ENCODE assay signal across 11 mouse cellular contexts in the genomic region with DNA sequence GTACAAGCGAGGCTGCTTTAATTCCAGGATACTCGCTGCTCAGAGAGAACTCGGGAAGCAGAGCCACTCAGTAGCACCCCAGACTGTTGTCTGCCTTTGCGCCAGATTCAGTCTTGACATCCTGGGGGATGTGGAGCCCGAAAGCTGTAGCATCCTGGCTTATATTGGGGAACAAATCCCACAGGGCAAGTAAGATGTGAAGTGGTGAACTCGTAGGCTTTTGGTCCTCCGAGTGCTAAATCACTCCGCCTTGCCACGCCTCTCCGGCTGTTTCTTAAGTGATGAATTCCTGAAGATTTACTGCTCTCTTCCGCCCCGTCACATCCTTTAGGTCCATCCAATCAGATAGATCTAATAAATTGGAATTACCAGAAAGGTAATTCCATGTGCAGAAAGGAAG. TPM values are rescaled to one million over a fixed set of nuclear protein-coding genes. Genes with fewer than 3 reads are reported as not detected.
A peak's percentile ranks its signal among the peaks of the same experiment; 100 is the strongest.
DNase-seq lines count a peak whose midpoint lies in the region; ATAC-seq lines count a peak whose summit lies in the region.
"Had no signal": no experiment of that assay in that cellular context is flagged by ENCODE, and none has a peak within 500 bp of the region (broad histone marks: within the 10 kb centered on the region; RNA-seq: fewer than 3 reads in every experiment).

No protein-coding gene starts in this region.

- peak overlapping the region; percentile 58 for H3K4me2 ChIP-seq in hindbrain, embryonic 16.5 days (ENCODE audit: low read length)
- peak overlapping the region; percentile 58 for H3K4me2 ChIP-seq in neural tube, embryonic 15.5 days
- H3K4me2 ChIP-seq: liver, embryonic 12.5 days had no signal

- 42% methylated on average over 12 of the region's 12 CpGs for WGBS in hindbrain, embryonic 16.5 days
- WGBS in neural tube, embryonic 15.5 days: 12% methylated on average over 12 of the region's 12 CpGs

- no peaks in the 10 kb centered on the region for H3K9me3 ChIP-seq in hindbrain, embryonic 16.5 days (ENCODE audit: control insufficient read depth, low read length)
- H3K9me3 ChIP-seq in neural tube, embryonic 15.5 days (replicated peaks): no peaks in the 10 kb centered on the region
- H3K9me3 ChIP-seq: liver, embryonic 12.5 days had no signal

- no peak overlapping the region for H3K27ac ChIP-seq in hindbrain, embryonic 16.5 days (ENCODE audit: low read depth, low read length)
- H3K27ac ChIP-seq in neural tube, embryonic 15.5 days (replicated peaks): no peak overlapping the region
- H3K27ac ChIP-seq: liver, embryonic 12.5 days had no signal

- H3K4me1 ChIP-seq in hindbrain, embryonic 16.5 days (ENCODE audit: control insufficient read depth, insufficient read depth, low read depth, low read length): no peaks in the 10 kb centered on the region
- peaks cover 9% of the 10 kb centered on the region; the same call in 1 of the 2 replicates for H3K4me1 ChIP-seq in neural tube, embryonic 15.5 days
- H3K4me1 ChIP-seq: liver, embryonic 12.5 days had no signal

- ATAC-seq in hindbrain, embryonic 16.5 days: no peak
- no peak for ATAC-seq in neural tube, embryonic 15.5 days (ENCODE audit: low FRiP score)
- ATAC-seq: liver, embryonic 12.5 days had no signal

- no peaks in the 10 kb centered on the region for H3K27me3 ChIP-seq in hindbrain, embryonic 16.5 days (replicated peaks; ENCODE audit: control insufficient read depth, insufficient read depth, low read length)
- H3K27me3 ChIP-seq in neural tube, embryonic 15.5 days (replicated peaks): 0 out of 2 replicates have a peak, but pooled peaks cover 2% of the 10 kb centered on the region
- H3K27me3 ChIP-seq: liver, embryonic 12.5 days had no signal

- H3K9ac ChIP-seq in hindbrain, embryonic 16.5 days (ENCODE audit: low read depth, low read length): peak overlapping the region; percentile 52; the same call in 1 of the 2 replicates
- peak overlapping the region; percentile 38; the same call in 1 of the 2 replicates for H3K9ac ChIP-seq in neural tube, embryonic 15.5 days (replicated peaks)
- H3K9ac ChIP-seq: liver, embryonic 12.5 days had no signal

- no peaks in the 10 kb centered on the region for H3K36me3 ChIP-seq in hindbrain, embryonic 16.5 days (ENCODE audit: control insufficient read depth, insufficient read depth, low read length)
- no peaks in the 10 kb centered on the region for H3K36me3 ChIP-seq in neural tube, embryonic 15.5 days
- H3K36me3 ChIP-seq: liver, embryonic 12.5 days had no signal

- H3K4me3 ChIP-seq in hindbrain, embryonic 16.5 days (ENCODE audit: low read length): peak overlapping the region; percentile 33
- H3K4me3 ChIP-seq in neural tube, embryonic 15.5 days (replicated peaks): peak overlapping the region; percentile 32
- H3K4me3 ChIP-seq: liver, embryonic 12.5 days had no signal

- peak; percentile 13 for DNase-seq in kidney, adult 11 months
- no peak for DNase-seq in kidney, adult 8-10 months
- DNase-seq in mesoderm, embryonic 11.5 days (ENCODE audit: low read depth, low spot score): peak; percentile 80
- DNase-seq in lung, postnatal 10 days: no peak
- DNase-seq in adrenal gland, adult (ENCODE audit: inconsistent age in 2 of 2, low spot score in 1 of 2): no peak
- DNase-seq in left cerebral cortex, adult 11 months (ENCODE audit: low spot score): no peak
- DNase-seq: adrenal gland, postnatal 14 days; cerebellum, adult 18-20 months had no signal

RNA-seq across cellular contexts. Expression of gene Eif4e, which starts 12.7 kb away (rescaled TPM):
- 315 and 352 TPM in 2 replicates for polyA plus RNA-seq in hindbrain, embryonic 16.5 days (2015; fragmentation: Nextera tagmentation; extraction: Ambion mirVana)
- 320 and 328 TPM in 2 replicates for polyA plus RNA-seq in neural tube, embryonic 15.5 days (2015; fragmentation: Nextera tagmentation; extraction: Ambion mirVana)

RNA-seq across cellular contexts. Expression of gene Metap1, which starts 23.9 kb away (rescaled TPM):
- polyA plus RNA-seq in hindbrain, embryonic 16.5 days (2015; fragmentation: Nextera tagmentation; extraction: Ambion mirVana): 45.7 and 47.5 TPM in 2 replicates
- polyA plus RNA-seq in neural tube, embryonic 15.5 days (2015; fragmentation: Nextera tagmentation; extraction: Ambion mirVana): 47.0 and 47.5 TPM in 2 replicates

Comparison
In these comparisons a context has a peak if more than half of its experiments do, and no peak if none do; other contexts are left out.
1. DNase-seq: peak in kidney, adult 11 months (single experiment) and mesoderm, embryonic 11.5 days (single experiment); none in kidney, adult 8-10 months (0 of 2), lung, postnatal 10 days (single experiment), adrenal gland, adult (0 of 2) and left cerebral cortex, adult 11 months (single experiment).